Mouse (Mus musculus) kidney, embryonic 16.5 days (tissue): Measurements from ENCODE around the gene Flt1. TPM values are rescaled to one million over a fixed set of nuclear protein-coding genes. Genes with fewer than 3 reads are reported as not detected.

Experiments
- polyA plus RNA-seq: library from polyadenylated mRNA; unstranded; fragments of >200 nt; fragmentation: Nextera tagmentation; extraction: Ambion mirVana; gene quantifications from 2 replicates; pipeline ENCODE4 v1.2.1, GENCODE M21; 2015

Gene Flt1
- polyA plus RNA-seq, 1 experiment from 2014 or later: 19.7 TPM

Other genes starting within 250 kb of the Flt1 start
- gene Pomp, start 134.4 kb upstream of the Flt1 start, polyA plus RNA-seq: 407 and 409 TPM in 2 replicates
- gene Slc46a3, start 168.8 kb upstream of the Flt1 start, polyA plus RNA-seq: 2.5 and 2.7 TPM in 2 replicates
- gene Mtus2, start 231.3 kb upstream of the Flt1 start, polyA plus RNA-seq: 1.9 and 2.7 TPM in 2 replicates